Mouse (Mus musculus) Patski (cell line): ENCODE data around the gene Sumo3. TPM values are rescaled to one million over a fixed set of nuclear protein-coding genes. Genes with fewer than 3 reads are reported as not detected.

Experiments used
- ATAC-seq: fragments of 100-300 bp; one replicate; pipeline ENCODE4 v1.8.0; 2021
- CTCF ChIA-PET: fragments of 350-600 bp; sonication (Branson Sonifier 250); formaldehyde crosslinking; loops from one replicate; lab custom pipeline; 2022; ENCODE audit warnings: inconsistent platforms; lab: Charles Lee
- POLR2A ChIA-PET: fragments of 350-600 bp; sonication (Branson Sonifier 250); formaldehyde crosslinking; loops from one replicate; lab custom pipeline; 2022; ENCODE audit warnings: antibody characterized with exemption, inconsistent platforms; lab: Charles Lee
- DNase-seq: peaks from one replicate; pipeline ENCODE4 v3.0.0-alpha.2; 2011; ENCODE audit warnings: low read depth, low spot score
- H3K27me3 ChIP-seq: fragments of 371-371 bp; one replicate; pipeline ENCODE4 v1.5.1; 2021
- CTCF ChIP-seq: fragments of 100-300 bp; IDR thresholded peaks from one replicate; pipeline ENCODE4 v1.5.1; 2021
- in situ Hi-C: fragments of 300-500 bp; cut with MboI; formaldehyde crosslinking; loops from 3 replicates; pipeline ENCODE4 v1.11.1; 2018; ENCODE audit warnings: low pct_unique_long_range_greater_than_20kb, mixed read lengths
- polyA plus RNA-seq: library from polyadenylated mRNA; unstranded; gene quantifications from one replicate; pipeline ENCODE4 v1.2.3, GENCODE M21; 2021

Gene Sumo3
- polyA plus RNA-seq, 1 experiment from 2014 or later, result 235 TPM

DNA sequence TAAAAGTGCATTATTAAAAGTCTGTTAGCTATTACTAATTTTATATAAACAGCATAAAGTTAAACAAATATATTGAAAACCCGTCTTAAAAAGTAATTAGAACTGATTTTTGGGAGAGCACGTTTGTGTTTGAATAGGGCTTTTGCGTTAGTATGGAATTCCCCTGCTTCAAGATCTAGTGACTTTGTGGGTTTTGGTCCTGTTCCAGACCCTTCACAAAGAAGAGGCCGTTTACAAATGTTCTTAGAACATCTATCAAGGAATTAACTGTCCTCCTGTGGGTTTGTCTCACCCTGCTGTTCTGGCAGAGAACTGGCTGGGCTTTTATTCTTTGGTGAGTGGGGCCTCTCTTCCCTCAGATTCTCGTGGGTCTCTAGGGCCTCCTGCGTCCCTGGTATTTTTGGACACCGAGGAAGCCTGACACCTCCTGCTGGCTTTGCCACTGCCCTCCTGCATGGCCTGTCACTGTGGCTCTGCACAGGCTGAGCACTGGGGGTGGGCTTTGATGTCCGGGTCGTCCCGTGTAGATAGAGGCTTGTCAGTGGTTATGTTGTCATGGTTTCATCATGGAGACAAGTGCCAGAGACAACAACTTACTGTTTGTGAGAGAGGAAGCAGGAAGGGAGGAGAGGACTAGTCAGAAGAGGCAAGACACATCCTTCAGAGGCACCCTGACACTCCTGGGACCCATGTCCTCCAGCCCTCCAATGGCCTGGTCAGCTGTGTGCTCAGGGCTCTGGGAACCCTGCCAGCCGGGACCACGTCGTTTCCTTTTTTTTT lies 28.7 kb downstream of the Sumo3 start:
- in situ Hi-C loops, result loop anchor here (10.0 kb wide), 1 partner anchor 340 kb away; the partner anchor contains the start of genes 1810043G02Rik and Trpm2
- ChIA-PET POLR2A (no interaction called here), CTCF (interaction anchor here (0.9 kb wide), 1 partner anchor 11 kb away, joined by 3 read pairs; no protein-coding TSS in a partner anchor)
- ATAC-seq (peak; percentile 37), DNase-seq (no peak)
- H3K27me3 ChIP-seq, result no peaks in the 10 kb centered on the region
- TF ChIP-seq CTCF, result no peak

DNA sequence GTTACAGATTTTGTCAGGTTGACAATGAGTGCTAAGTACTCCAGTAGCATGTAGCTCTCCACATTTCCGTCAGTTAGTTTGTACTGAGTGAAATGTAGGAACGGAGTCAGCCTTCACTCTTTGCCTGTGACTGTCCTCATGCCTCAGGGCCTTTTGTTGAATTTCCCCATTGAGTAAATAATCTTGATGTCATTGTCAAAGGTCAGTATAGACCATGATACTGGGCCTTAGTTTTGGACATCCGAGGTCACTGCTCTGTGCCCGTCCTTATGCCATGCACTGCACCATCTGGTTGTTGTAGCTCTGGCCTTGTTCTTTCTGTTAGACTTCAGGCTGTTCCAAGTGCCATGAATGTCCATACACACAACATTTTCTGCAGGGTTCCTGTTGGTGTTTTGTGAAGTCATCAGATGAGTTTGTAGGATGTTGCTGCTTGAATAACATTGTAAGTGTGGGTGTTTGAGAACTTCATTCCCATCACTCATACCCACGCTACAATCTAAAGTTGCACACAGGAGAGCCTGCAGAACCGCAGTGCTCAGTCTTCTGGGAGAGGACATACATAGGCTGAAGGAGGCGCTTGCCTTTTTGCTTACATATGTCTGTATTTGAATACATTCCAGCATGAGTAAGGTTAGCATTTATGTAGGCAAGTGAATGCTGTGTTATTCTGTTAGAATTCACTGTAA lies 30.5 kb downstream of the Sumo3 start:
- H3K27me3 ChIP-seq, result no peaks in the 10 kb centered on the region
- ChIA-PET CTCF (no interaction called here), POLR2A (interaction anchor here (0.6 kb wide), 1 partner anchor 20 kb away, joined by 4 read pairs; no protein-coding TSS in a partner anchor)
- ATAC-seq (no peak), DNase-seq (no peak)
- in situ Hi-C loops, result loop anchor here (10.0 kb wide), 1 partner anchor 338 kb away; the partner anchor contains the start of genes 1810043G02Rik and Trpm2
- no peak for TF ChIP-seq CTCF

DNA sequence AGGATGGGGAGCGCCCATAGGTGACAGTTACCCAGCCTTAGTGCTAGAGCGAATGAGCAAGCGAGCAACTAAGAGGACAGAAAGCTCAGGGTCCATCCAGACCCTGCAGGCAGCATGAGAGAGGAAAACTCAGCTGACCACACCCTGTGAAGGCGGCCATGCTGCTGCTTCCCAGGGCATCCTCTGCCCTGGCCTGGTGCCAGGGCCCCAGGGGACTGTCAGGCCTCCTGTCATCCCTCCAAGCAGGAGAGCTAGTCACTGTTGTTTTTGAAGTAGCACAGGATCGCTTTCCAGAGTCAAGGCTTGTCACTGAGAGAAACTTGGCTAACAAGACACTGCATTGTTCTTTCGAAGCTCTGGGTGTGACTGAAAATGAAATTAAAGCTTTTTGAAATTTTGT lies 33.1 kb downstream of the Sumo3 start:
- ATAC-seq, result no peak
- in situ Hi-C loops, result loop anchor here (10.0 kb wide), 1 partner anchor 336 kb away; the partner anchor contains the start of genes 1810043G02Rik and Trpm2
- H3K27me3 ChIP-seq, result no peaks in the 10 kb centered on the region
- DNase-seq, result no peak
- TF ChIP-seq CTCF, result no peak
- ChIA-PET CTCF (interaction anchor here (0.6 to 1.3 kb wide), 3 partner anchors 9 to 122 kb away, joined by 3 to 5 read pairs (median 3); no protein-coding TSS in a partner anchor), POLR2A (interaction anchor here (0.6 to 1.6 kb wide), 3 partner anchors 17 to 122 kb away, joined by 3 to 6 read pairs (median 4); partner anchors contain the start of gene Ube2g2)

DNA sequence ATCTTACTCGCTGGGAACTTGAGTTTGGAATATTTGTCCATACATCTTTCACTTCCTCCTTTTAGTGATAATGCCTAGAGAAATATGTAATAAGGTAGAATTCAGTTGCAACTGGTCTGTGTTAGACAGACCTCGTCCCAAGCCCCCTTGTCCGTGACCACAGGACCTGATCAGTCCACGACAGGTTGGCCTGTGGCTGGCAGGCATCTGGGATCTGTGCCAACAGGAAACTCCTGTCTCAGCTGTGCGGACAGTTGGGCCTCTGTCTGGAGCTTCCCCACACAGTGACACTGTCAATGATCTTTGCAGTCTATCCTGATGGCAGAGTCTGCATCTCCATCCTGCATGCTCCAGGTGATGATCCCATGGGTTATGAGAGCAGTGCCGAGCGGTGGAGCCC lies 37.3 kb downstream of the Sumo3 start:
- POLR2A ChIA-PET, result no interaction called here
- TF ChIP-seq CTCF, result no peak
- ATAC-seq (no peak), DNase-seq (no peak)
- H3K27me3 ChIP-seq, result no peaks in the 10 kb centered on the region
- CTCF ChIA-PET, result interaction anchor here (0.9 kb wide), 1 partner anchor 16 kb away, joined by 3 read pairs; no protein-coding TSS in a partner anchor
- in situ Hi-C loops, result no loop called here

GRCm38 (mm10) chr10:77645571-77645970 lies 39.7 kb downstream of the Sumo3 start:
- POLR2A ChIA-PET, result no interaction called here
- CTCF ChIA-PET, result interaction anchor here (0.8 kb wide), 1 partner anchor 11 kb away, joined by 3 read pairs; no protein-coding TSS in a partner anchor
- no peak for DNase-seq
- in situ Hi-C loops, result no loop called here
- no peak for TF ChIP-seq CTCF
- ATAC-seq, result no peak
- H3K27me3 ChIP-seq, result no peaks in the 10 kb centered on the region

- no peak for ATAC-seq
- POLR2A ChIA-PET, result interaction anchor here (0.5 kb wide), 1 partner anchor 391 kb away, joined by 3 read pairs; no protein-coding TSS in a partner anchor
- no peak for DNase-seq
- no peak for TF ChIP-seq CTCF
- CTCF ChIA-PET, result no interaction called here
- in situ Hi-C loops, result no loop called here
- no peaks in the 10 kb centered on the region for H3K27me3 ChIP-seq
Measured at GRCm38 (mm10) chr10:77647461-77647860, 41.6 kb downstream of the Sumo3 start.

- POLR2A ChIA-PET, result interaction anchor here (0.5 kb wide), 1 partner anchor 391 kb away, joined by 3 read pairs; no protein-coding TSS in a partner anchor
- in situ Hi-C loops, result no loop called here
- no peaks in the 10 kb centered on the region for H3K27me3 ChIP-seq
- no peak for TF ChIP-seq CTCF
- CTCF ChIA-PET, result interaction anchor here (0.9 to 1.4 kb wide), 2 partner anchors 9 to 21 kb away, joined by 3 read pairs; no protein-coding TSS in a partner anchor
- no peak for DNase-seq
- ATAC-seq, result no peak
Measured at GRCm38 (mm10) chr10:77647901-77648300, 42.0 kb downstream of the Sumo3 start.

DNA sequence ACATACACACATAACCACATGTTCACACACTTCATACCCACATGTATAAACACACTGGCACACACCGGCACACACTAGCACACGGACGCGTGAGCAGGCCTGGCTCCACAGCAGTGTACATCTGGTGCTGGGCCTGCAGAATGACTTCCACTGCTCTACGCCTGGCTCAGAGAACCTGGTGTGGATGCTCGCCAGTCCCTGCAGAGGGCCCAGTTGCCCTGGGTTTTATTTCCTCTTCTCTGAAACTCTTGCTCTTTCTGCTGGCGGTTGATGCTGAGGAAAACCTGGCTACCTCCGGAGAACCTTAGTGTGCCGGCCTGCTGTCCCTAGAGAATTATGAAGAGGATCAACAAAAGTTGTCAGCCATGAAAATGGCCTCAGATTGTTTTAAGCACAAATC lies 46.1 kb downstream of the Sumo3 start:
- no peak for DNase-seq
- CTCF ChIA-PET, result no interaction called here

DNA sequence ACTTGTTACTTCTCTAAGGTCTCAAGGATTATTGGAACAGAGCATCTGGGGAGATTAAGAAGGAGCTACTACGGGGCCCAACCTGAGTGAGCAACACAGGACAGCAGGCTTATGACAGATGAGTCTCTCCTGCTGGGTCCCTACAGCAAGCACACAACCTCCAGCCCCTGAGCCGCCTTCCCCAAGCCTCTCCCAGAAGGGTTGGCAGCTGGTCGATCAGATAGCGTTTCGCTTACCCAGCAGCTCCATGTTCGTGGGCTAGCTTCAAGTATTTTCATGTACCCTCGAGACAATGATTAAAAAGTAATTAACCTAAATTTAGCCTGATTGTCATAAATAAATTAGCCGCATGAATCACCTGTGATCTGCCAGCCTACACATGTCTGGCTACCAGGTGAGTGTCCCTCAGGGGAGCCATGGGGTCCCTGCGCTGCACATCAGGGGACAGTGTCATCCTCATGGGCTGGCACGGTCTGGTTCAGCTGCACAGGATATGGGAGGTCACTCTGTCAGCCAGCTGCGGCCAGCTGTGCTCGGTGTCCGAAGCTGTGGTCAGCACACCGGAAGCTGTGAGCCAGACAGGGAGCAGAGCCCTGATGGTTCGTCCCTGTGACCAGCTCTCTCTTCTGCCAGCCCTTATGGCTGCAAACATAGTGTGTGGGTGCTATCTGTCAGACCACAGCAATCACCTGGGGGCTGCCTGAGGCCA lies 52.5 kb downstream of the Sumo3 start:
- in situ Hi-C loops, result no loop called here
- ChIA-PET POLR2A (interaction anchor here (0.7 kb wide), 1 partner anchor 230 kb away, joined by 3 read pairs; no protein-coding TSS in a partner anchor), CTCF (interaction anchor here (1.1 to 1.2 kb wide), 2 partner anchors 9 to 220 kb away, joined by 3 to 4 read pairs; no protein-coding TSS in a partner anchor)
- TF ChIP-seq CTCF, result no peak
- DNase-seq, result no peak
- no peaks in the 10 kb centered on the region for H3K27me3 ChIP-seq
- ATAC-seq, result no peak

More for the DNA sequence above, 46.1 kb downstream of the Sumo3 start:
- ATAC-seq, result no peak
- TF ChIP-seq CTCF, result no peak
- no peaks in the 10 kb centered on the region for H3K27me3 ChIP-seq
- in situ Hi-C loops, result no loop called here
- POLR2A ChIA-PET, result no interaction called here
